Mouse (Mus musculus) MN1 (cell line): ENCODE measurements around the gene Gpr171.

Source experiments
- DNase-seq: peaks from one replicate; pipeline ENCODE4 v3.0.0-alpha.2; 2016; ENCODE audit warnings: low spot score

Gpr171 gene

DNA sequence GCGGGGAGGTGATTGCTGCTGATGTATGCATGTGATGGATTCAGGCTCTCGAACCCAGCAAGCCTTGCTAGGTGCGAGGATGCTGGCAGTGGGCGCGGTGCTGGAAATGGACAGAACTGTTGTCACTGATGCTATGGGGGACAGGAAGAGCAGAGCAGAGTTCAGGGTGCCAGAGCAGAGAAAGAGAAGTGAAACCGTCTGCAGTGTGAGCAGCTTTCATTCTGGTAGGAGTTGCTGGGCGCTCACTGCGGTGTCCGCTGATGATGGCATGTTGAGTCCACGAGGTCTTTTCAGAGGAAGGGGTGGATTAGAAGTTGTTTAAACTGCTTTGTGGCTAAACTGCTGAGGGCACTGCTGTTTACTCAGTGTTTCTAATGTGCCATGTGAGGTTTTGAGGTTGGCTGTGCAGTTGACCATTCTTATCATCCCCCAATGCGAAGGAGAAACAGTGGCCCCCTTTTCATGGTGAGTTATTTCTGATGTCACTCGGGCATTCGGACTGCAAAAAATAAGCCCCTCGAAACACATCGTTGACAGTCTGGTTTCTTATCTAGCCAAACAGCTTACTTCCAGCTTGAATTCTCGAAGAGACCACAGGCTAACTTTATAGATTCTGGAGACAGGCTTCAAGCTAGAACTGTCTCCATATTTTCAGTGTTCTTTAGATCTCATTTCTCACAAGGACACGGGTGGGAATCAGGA, 46.6 kb downstream of the Gpr171 start:
- no peak for DNase-seq
